Mouse (Mus musculus) olfactory bulb, adult 2 months (tissue): Measurements from ENCODE around the gene Ube2g1.
"Not testable (repeated sequence)": the region's sequence is repeated elsewhere in the genome, so short reads cannot be mapped to it uniquely, and the experiment has no call there.

Source experiments
- CTCF ChIP-seq: fragments of 200-500 bp; IDR thresholded peaks from 2 replicates; pipeline ENCODE4 v1.5.1; 2012; ENCODE audit warnings: low read depth, mild to moderate bottlenecking, low read length, moderate library complexity; ENCODE audit not compliant: insufficient read depth
- POLR2A ChIP-seq: fragments of 200-500 bp; IDR thresholded peaks from 2 replicates; pipeline ENCODE4 v1.6.1; 2012; ENCODE audit warnings: mild to moderate bottlenecking, low read depth, low read length, moderate library complexity; ENCODE audit not compliant: insufficient read depth

DNA sequence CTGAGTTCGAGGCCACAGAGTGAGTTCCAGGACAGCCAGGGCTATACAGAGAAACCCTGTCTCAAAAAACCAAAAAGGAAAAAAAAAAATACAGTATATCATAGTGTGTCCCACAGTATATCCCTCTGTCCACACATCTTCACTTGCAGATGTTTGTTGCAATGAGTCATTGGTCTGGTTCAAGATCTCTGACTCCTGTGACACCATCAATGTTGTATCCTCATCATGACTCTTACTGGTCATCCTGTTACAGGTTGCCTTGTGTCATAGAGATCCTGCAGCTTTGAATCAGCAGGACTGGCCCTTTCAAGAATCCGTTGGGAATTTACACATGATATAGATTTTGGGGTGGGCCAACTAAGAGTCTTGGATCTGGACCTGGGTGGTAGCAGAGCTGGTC, 98.0 kb downstream of the Ube2g1 start:
- not testable (repeated sequence) for TF ChIP-seq POLR2A, CTCF
